Mouse (Mus musculus) adrenal gland, postnatal 4 days (tissue): ENCODE measurements around the gene Fbxw16. TPM values are rescaled to one million over a fixed set of nuclear protein-coding genes. Genes with fewer than 3 reads are reported as not detected.
"Not testable (repeated sequence)": the region's sequence is repeated elsewhere in the genome, so short reads cannot be mapped to it uniquely, and the experiment has no call there.

Experiments
- DNase-seq, 2 experiments: peaks; one replicate each; pipeline ENCODE4 v3.0.0; 2021 to 2022; ENCODE audit warnings: low spot score in 2 of 2, mixed read lengths in 2 of 2
- long read RNA-seq, 2 experiments: library from polyadenylated mRNA; stranded (forward); transcript quantifications; one replicate each; pipeline ENCODE4 v2.0.0; 2021
- total RNA-seq, 2 experiments: library from RNA; stranded (reverse); gene quantifications; 2 replicates each; pipeline ENCODE4 v1.2.3; 2021

Fbxw16 gene
- total RNA-seq: not detected
- long read RNA-seq, experiment 1: 0 reads
- long read RNA-seq, experiment 2: 0 reads

DNA sequence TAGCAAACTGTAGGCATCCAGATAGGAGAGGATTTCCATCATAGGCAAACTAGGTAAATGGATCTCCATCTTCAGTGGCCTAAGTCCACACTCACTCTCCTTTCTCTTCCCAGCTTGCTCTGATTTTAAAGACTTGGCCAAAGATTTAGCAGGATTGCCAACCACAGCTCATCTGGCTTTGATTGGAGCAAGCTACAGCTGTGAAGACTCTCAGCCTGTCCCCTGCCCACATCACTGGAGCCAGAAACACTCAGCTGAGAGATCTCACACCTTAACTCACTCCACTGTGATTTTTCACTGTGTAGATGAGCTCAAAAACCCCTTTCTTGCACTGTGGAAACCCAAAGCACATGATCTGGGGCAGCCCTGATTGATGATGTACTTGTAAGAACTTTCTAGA, at the start of gene Fbxw16:
Gene Fbxw16 (minus strand): TSS at position 101 of the 400 bp plus-strand sequence.
- no peak for DNase-seq

DNA sequence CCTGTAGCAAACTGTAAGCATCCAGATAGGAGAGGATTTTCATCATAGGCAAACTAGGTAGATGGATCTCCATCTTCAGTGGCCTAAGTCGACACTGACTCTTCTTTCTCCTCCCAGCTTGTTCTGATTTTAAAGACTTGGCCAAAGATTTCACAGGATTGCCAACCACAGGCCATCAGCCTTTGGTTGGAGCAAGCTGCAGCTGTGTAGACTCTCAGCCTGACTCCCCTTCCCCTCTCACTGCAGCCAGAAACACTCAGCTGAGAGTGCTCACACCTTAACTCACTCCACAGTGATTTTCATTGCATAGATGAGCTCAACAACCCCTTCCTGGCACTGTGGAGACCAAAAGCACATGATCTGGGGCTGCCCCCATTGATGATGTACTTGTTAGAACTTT, 46.8 kb upstream of the Fbxw16 start, which contains the start of gene Fbxw19:
Gene Fbxw19 (minus strand): TSS at position 101 of the 400 bp plus-strand sequence.
- not testable (repeated sequence) for DNase-seq

DNA sequence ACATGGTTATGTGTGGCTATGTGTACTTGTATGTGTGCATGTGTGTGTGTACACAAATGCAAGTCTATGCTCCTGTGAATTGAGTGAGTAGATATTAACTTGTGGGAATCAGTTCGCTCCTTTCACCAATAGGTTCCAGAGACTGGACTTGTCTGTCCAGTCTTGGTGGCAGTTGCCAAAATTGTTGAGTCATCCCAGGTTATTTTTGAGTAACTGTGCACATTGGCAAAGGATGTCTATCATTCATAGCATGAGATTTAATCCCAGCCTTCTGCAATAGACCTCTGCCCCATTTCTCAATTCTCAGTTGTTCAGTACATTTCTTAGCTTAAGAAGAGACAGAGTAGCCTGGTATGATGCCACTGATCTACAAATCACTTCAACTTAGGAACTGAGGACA, 16.0 kb downstream of the Fbxw16 start:
- DNase-seq: no peak

DNA sequence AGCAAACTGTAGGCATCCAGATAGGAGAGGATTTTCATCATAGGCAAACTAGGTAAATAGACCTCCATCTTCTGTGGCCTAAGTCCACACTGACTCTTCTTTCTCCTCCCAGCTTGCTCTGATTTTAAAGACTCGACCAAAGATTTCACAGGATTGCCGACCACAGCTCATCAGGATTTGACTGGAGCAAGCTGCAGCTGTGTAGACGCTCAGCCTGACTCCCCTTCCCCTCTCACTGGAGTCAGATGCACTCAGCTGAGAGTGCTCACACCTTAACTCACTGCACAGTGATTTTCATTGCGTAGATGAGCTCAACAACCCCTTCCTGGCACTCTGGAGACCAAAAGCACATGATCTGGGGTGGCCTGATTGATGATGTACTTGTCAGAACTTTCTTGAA, 44.7 kb downstream of the Fbxw16 start, which contains the start of gene Fbxw22:
Gene Fbxw22 (minus strand): TSS at position 101 of the 400 bp plus-strand sequence.
- DNase-seq: not testable (repeated sequence)

Other genes with a start within 250 kb of the Fbxw16 start
- not detected for gene Fbxw20, start 214.4 kb downstream of the Fbxw16 start, total RNA-seq
- not detected for gene Fbxw14, start 161.5 kb downstream of the Fbxw16 start, total RNA-seq
- not detected for gene Fbxw28, start 109.5 kb downstream of the Fbxw16 start, total RNA-seq
- not detected for gene Fbxw22, start 44.8 kb downstream of the Fbxw16 start, total RNA-seq
- not detected for gene Fbxw19, start 46.7 kb upstream of the Fbxw16 start, total RNA-seq
- gene Fbxw15, start 119.1 kb upstream of the Fbxw16 start, total RNA-seq: under 1 TPM in 1 of 2 experiments, not detected in 1; 0.42 TPM
- not detected for gene Fbxw24, start 176.9 kb upstream of the Fbxw16 start, total RNA-seq
- under 1 TPM in 1 of 2 experiments, not detected in 1; 0.20 TPM for gene Fbxw25, start 215.5 kb upstream of the Fbxw16 start, total RNA-seq